Mouse (Mus musculus) forebrain, embryonic 13.5 days (tissue): Measurements from ENCODE around the gene Cry2. TPM values are rescaled to one million over a fixed set of nuclear protein-coding genes. Genes with fewer than 3 reads are reported as not detected.
A peak's percentile ranks its signal among the peaks of the same experiment; 100 is the strongest.

ENCODE experiments used
- ATAC-seq: fragments of 200-750 bp; cut with Nextera tagmentation; 2 replicates; pipeline ENCODE4 v1.8.0; 2017
- H3K27ac ChIP-seq: fragments of 300-500 bp; sonication (generic); 2 replicates; pipeline ENCODE4 v1.5.1; 2015; ENCODE audit warnings: inconsistent platforms, mild to moderate bottlenecking, moderate library complexity
- H3K27me3 ChIP-seq: fragments of 300-500 bp; sonication (generic); 2 replicates; pipeline ENCODE4 v1.6.1; 2015; ENCODE audit warnings: mild to moderate bottlenecking, inconsistent platforms
- H3K36me3 ChIP-seq: fragments of 300-500 bp; sonication (generic); 2 replicates; pipeline ENCODE4 v1.6.1; 2015; ENCODE audit warnings: mild to moderate bottlenecking, inconsistent platforms; ENCODE audit not compliant: poor library complexity, severe bottlenecking
- H3K4me1 ChIP-seq: fragments of 300-500 bp; sonication (generic); 2 replicates; pipeline ENCODE4 v1.6.1; 2015; ENCODE audit warnings: inconsistent platforms
- H3K4me2 ChIP-seq: fragments of 300-500 bp; sonication (generic); 2 replicates; pipeline ENCODE4 v1.6.1; 2015; ENCODE audit warnings: inconsistent platforms, mild to moderate bottlenecking, moderate library complexity
- H3K4me3 ChIP-seq: fragments of 300-500 bp; sonication (generic); 2 replicates; pipeline ENCODE4 v1.5.1; 2015; ENCODE audit warnings: mild to moderate bottlenecking, inconsistent platforms
- H3K9ac ChIP-seq: fragments of 300-500 bp; sonication (generic); 2 replicates; pipeline ENCODE4 v1.6.1; 2015; ENCODE audit warnings: mild to moderate bottlenecking, inconsistent platforms
- H3K9me3 ChIP-seq: fragments of 300-500 bp; sonication (generic); replicated peaks from 2 replicates; pipeline ENCODE4 v1.6.1; 2016; ENCODE audit warnings: inconsistent platforms
- WGBS: fragments of 180-500 bp; shearing (Covaris S2); methylation state at CpG from one replicate; pipeline ENCODE4 v1.1.7; 2015; 5-methylcytosine and 5-hydroxymethylcytosine counted together
- polyA plus RNA-seq: library from polyadenylated mRNA; unstranded; fragments of >200 nt; fragmentation: Nextera tagmentation; extraction: Ambion mirVana; gene quantifications from 2 replicates; pipeline ENCODE4 v1.2.1, GENCODE M21; 2015

Gene Cry2
- polyA plus RNA-seq, 1 experiment from 2014 or later, result 28.2 TPM

DNA sequence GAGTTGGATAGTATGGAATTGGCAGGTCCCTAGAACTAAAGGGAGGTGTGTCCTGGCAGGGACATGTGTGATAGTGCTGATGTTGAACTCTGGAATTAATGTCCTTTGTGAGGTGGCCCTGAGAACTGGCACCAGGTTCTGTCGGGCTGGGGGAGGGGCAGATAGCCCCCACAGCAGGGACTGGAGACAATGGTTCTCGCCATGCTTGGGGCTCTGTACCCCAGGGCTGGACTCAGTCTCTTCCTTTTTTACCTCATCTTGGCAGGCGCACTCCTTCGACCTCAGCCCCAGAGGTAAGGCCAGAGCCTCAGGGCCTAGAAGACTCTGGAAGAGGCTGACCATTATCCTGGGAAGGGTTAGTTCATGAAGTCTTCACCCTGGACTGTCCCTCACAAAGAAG lies 51.1 kb downstream of the Cry2 start:
- H3K4me1 ChIP-seq, result peaks cover 8% of the 10 kb centered on the region
- no peaks in the 10 kb centered on the region for H3K27me3 ChIP-seq
- H3K9ac ChIP-seq, result no peak overlapping the region
- no peak overlapping the region for H3K4me3 ChIP-seq
- H3K27ac ChIP-seq, result no peak overlapping the region
- H3K36me3 ChIP-seq, result peaks cover 100% of the 10 kb centered on the region
- H3K4me2 ChIP-seq, result no peak overlapping the region
- 90% methylated on average over 4 of the region's 4 CpGs for WGBS
- H3K9me3 ChIP-seq, result no peaks in the 10 kb centered on the region
- no peak for ATAC-seq

DNA sequence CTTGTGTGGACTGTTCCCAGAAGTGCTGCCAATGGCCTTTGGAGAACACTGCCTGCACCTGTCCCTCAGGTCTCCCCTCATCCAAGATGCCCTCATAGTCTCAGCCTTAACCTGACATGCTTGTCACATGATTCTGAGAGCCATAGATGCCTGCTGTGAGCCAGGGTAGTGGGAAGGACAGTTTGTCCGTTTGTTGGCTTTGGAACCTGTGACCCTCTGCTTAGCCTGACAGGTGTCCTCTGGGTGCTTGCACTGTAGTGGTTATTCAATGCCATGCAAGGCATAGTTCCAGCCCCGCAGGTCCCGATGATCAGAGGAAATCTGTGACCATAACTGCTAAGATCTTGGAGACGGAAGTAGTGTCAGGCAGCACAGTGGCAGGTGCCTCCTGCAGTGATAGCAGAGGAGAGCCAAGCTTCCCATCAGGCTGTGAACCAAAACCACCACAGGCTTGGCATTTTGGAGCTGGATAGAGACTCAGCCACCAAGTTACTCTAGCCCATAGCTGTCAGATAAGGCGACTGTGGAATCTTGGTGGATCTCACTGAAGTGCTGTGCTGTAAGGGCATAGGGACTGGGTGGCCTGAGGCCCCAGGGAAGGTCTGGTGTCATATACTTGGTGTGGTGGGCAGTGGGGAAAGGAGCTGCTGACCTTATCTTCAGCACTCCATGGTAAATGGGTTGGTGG lies 51.8 kb downstream of the Cry2 start, which contains the start of gene 1700029I15Rik:
TSS of gene 1700029I15Rik (plus strand) at position 638 of the 688 bp plus-strand sequence.
- Histone ChIP-seq H3K4me2 (no peak within 1 kb of the TSS), H3K9ac (no peak within 1 kb of the TSS), H3K27me3 (no peaks in the 10 kb centered on the region), H3K36me3 (peaks cover 100% of the 10 kb centered on the region), H3K9me3 (no peaks in the 10 kb centered on the region), H3K4me3 (no peak within 1 kb of the TSS), H3K27ac (no peak within 1 kb of the TSS), H3K4me1 (0 out of 2 replicates have a peak, but pooled peaks cover under 1% of the 10 kb centered on the region)
- ATAC-seq, result no peak
- 88% methylated on average over 5 of the region's 5 CpGs for WGBS

DNA sequence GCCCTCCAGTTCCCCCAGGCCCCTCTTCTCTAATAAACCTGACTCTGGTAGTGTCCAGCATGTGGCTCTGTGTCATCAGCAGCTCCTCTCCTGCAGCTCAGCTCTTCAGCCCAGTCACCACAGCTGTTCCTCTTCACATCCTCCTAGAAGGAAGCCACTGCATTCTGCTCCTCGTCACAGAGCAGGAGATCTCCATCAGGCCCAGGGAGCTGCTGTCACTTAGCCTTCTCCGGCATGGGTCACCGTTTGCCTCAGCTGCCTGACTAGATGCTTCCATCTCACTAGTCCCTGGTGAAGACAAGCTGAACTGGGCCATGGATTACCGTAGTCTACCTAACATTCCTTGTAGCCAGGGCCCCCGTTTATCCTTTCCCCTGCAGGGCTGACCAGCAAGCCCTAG lies 52.7 kb downstream of the Cry2 start:
- no peak for ATAC-seq
- 92% methylated on average over 5 of the region's 5 CpGs for WGBS
- H3K27ac ChIP-seq, result no peak overlapping the region
- no peak overlapping the region for H3K9ac ChIP-seq
- no peaks in the 10 kb centered on the region for H3K9me3 ChIP-seq
- H3K4me3 ChIP-seq, result no peak overlapping the region
- H3K36me3 ChIP-seq, result peaks cover 92% of the 10 kb centered on the region
- H3K4me1 ChIP-seq, result peaks cover 4% of the 10 kb centered on the region
- H3K4me2 ChIP-seq, result no peak overlapping the region
- H3K27me3 ChIP-seq, result no peaks in the 10 kb centered on the region

DNA sequence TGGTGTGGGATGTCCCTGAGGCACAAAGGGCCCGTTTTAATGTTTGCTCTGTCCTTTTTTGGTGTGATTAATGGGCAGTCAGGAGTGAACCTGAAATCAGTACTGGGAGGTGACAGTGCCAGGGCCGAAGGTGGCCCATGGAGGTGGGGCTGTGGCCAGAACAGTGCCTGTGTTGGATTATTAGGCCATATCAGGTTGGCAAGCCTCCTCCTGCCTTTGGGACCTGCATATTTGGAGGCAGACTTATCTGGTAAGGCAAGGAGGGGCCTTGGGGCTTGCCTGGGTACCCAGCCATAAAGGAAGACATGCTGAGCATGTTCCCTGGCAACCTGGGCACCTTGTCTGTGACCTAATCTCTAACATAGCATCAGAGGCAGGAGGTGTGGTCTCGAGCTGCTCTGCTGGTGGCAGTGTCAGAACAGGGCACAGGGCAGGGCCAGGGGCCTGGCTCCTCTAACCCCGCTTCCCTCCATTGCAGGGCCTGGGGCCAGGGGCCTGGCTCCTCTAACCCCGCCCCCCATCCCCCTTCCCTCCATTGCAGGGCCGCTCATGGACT lies 53.3 kb downstream of the Cry2 start:
- H3K4me3 ChIP-seq, result no peak overlapping the region
- ATAC-seq, result no peak
- H3K36me3 ChIP-seq, result peaks cover 86% of the 10 kb centered on the region
- WGBS, result 79% methylated on average over 6 of the region's 6 CpGs
- H3K9ac ChIP-seq, result no peak overlapping the region
- no peaks in the 10 kb centered on the region for H3K27me3 ChIP-seq
- H3K4me1 ChIP-seq, result peaks cover 10% of the 10 kb centered on the region
- no peak overlapping the region for H3K27ac ChIP-seq
- H3K9me3 ChIP-seq, result no peaks in the 10 kb centered on the region
- H3K4me2 ChIP-seq, result no peak overlapping the region

DNA sequence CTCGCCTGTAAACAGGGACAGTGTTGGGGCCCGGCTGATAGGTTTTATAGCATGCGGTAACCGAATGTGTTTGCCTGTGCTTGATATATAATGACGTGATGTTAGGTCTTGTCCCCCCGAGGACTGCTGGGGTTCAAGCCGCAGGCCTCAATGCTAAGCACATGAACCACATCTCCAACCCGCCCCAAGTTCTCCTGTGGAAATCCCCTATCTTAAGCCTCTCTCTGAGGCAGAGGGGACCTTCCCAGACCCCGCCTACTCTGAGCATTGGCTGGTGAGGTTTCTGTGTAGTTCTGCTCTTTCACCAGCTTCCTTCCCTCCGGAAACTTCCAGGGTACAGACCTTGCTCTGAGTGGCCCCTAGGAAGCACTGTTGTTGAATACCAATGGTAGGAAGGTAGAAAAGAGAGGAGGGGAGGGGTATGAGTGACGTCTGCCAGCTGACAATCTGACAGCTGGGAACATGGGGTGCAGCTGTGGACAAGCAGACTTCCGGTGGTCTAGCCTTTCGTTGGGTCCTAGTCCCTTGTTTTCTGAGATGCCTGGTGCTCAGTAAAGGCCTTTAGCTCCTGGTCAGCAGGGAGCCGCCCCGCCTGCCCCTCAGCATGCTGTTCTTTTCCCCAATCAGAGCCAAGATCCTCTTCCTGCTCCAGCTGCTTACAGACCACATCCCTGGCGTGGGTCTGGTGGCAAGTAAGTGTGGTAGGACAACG lies 53.9 kb downstream of the Cry2 start:
- no peak for ATAC-seq
- Histone ChIP-seq H3K27me3 (no peaks in the 10 kb centered on the region), H3K4me2 (no peak overlapping the region), H3K9ac (no peak overlapping the region), H3K27ac (no peak overlapping the region), H3K4me3 (no peak overlapping the region), H3K4me1 (peaks cover 11% of the 10 kb centered on the region), H3K36me3 (peaks cover 80% of the 10 kb centered on the region), H3K9me3 (no peaks in the 10 kb centered on the region)
- WGBS, result 79% methylated on average over 17 of the region's 17 CpGs

DNA sequence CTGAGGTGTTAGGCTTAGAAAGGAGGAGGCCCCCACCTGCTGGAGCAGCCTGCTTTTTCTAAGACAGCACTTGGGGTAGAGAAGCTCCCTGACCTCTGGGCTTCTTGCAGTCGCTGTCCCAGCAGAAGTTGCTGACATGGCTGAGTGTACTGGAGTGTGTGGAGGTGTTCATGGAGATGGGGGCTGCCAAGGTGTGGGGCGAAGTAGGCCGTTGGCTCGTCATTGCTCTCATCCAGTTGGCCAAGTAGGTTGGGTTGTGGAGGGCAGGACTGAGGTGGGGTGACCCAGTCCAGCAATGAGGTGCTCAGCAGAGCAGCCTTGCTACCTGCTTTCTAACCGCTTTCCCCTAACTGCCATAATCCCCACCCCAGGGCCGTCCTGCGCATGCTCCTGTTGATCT lies 56.5 kb downstream of the Cry2 start:
- peaks cover 53% of the 10 kb centered on the region for H3K36me3 ChIP-seq

DNA sequence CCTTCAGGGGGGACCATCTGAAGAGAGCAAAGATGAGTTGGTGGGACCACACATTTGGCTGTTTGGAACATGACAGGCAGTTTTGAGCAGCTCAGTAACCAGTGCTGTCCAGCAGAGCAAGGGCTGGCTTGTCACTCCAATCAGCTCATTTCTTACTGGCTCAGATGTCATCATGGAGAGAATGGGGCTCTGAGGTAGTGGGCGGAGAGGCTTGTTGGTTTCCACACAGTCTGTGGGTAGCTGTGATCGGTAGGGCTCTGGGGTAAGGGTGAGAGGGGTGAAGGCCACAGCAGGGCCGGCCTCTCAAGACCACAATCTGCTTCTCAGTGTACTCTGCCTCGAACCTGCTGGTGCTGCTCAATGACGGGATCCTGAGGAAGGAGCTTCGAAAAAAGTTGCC lies 57.5 kb downstream of the Cry2 start:
- Histone ChIP-seq H3K27me3 (peaks cover 7% of the 10 kb centered on the region), H3K4me2 (peak overlapping the region; percentile 82), H3K27ac (no peak overlapping the region), H3K9ac (peak overlapping the region; percentile 80), H3K9me3 (no peaks in the 10 kb centered on the region), H3K36me3 (peaks cover 43% of the 10 kb centered on the region), H3K4me1 (peaks cover 41% of the 10 kb centered on the region), H3K4me3 (peak overlapping the region; percentile 80)
- no peak for ATAC-seq
- 88% methylated on average over 6 of the region's 6 CpGs for WGBS

More for the DNA sequence above, 56.5 kb downstream of the Cry2 start:
- Histone ChIP-seq H3K4me2 (no peak overlapping the region), H3K9ac (no peak overlapping the region), H3K4me1 (peaks cover 31% of the 10 kb centered on the region), H3K27me3 (no peaks in the 10 kb centered on the region), H3K4me3 (no peak overlapping the region), H3K9me3 (no peaks in the 10 kb centered on the region), H3K27ac (no peak overlapping the region)
- ATAC-seq, result no peak
- 92% methylated on average over 7 of the region's 7 CpGs for WGBS

DNA sequence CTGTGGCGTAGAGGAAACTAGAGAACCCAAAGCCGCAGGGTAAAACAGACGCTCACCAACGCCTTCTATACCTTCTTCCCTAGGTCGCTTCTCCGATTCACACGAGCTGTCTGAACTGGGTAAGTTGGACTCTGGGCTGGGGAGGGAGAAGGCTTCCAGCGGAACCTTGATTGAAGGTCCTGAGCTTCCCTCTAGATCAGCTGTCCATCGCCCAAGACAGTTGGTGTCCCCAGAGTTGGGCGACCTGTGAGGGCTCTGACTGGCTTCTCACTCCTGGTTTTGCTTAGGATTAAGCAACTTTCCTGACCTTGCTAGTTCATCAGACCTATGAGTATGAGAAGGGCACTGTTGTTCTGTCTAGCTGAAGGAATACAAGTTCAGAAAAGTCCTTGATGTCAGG lies 58.1 kb downstream of the Cry2 start:
- 13% methylated on average over 10 of the region's 10 CpGs for WGBS
- peaks cover 12% of the 10 kb centered on the region for H3K27me3 ChIP-seq
- no peaks in the 10 kb centered on the region for H3K9me3 ChIP-seq
- peak overlapping the region; percentile 80 for H3K9ac ChIP-seq
- H3K4me2 ChIP-seq, result peak overlapping the region; percentile 82
- peaks cover 38% of the 10 kb centered on the region for H3K36me3 ChIP-seq
- H3K27ac ChIP-seq, result peak overlapping the region; percentile 85; the same call in 1 of the 2 replicates
- no peak for ATAC-seq
- H3K4me1 ChIP-seq, result peaks cover 46% of the 10 kb centered on the region
- H3K4me3 ChIP-seq, result peak overlapping the region; percentile 80

DNA sequence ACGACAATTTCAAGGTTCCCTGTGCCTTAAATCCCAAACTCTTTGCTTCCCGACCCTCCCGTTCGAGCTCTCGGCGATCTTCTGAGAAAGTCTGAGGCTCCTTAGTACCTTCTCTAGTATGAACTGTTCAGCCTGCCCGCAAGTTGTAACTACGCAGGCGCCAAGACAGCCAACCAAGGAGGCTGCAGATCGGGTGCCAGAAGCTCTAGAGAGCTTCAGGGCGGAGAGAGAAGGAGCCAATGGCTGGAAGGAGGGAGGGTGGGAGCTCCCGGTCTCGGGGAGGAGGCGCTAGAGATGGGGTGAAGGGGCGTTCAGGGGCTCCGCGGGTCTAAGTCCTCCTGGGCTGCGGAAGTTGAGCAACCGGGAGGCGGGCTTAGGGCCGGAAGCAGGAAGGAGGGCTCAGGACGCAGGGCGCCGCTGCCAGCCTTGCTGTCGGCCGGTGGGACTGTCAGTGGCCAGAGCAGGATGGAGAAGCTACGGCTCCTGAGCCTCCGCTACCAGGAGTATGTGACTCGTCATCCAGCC lies 58.7 kb downstream of the Cry2 start:
- peak overlapping the region; percentile 80 for H3K4me3 ChIP-seq
- H3K27ac ChIP-seq, result peak overlapping the region; percentile 85
- H3K4me2 ChIP-seq, result peak overlapping the region; percentile 82
- ATAC-seq, result peak; percentile 94
- H3K9me3 ChIP-seq, result no peaks in the 10 kb centered on the region
- H3K36me3 ChIP-seq, result peaks cover 32% of the 10 kb centered on the region
- WGBS, result 1% methylated on average over 29 of the region's 29 CpGs
- peak overlapping the region; percentile 80 for H3K9ac ChIP-seq
- peaks cover 18% of the 10 kb centered on the region for H3K27me3 ChIP-seq
- peaks cover 53% of the 10 kb centered on the region for H3K4me1 ChIP-seq

DNA sequence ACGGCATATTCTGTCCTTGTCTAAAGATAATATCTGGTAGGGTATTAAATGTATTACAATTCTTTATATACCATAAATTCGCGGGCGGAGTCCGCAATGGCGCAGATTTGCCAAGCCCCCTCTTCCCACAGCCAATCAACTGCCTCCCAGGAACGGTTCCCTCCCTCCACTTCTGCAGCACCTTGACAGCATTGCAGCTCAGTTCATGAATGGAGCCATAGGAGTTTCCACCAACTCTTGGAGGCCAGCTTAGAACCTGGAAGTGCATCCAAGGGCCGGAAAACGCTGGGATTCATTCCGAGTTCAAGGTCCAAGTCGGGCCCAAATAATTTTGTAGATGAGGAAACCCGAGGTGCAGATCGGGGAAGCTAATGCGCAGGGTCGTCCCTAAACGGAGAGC lies 59.3 kb downstream of the Cry2 start, which contains the start of the genes Pex16 and Large2:
TSS of gene Pex16 (plus strand) at position 163 of the 400 bp plus-strand sequence.
TSS of gene Large2 (minus strand) at position 356 of the 400 bp plus-strand sequence.
- peak within 1 kb of the TSS; percentile 80 for H3K4me3 ChIP-seq
- peak within 1 kb of the TSS; percentile 82 for H3K4me2 ChIP-seq
- peak; percentile 41 for ATAC-seq
- H3K27me3 ChIP-seq, result peaks cover 25% of the 10 kb centered on the region
- WGBS, result 2% methylated on average over 16 of the region's 16 CpGs
- peaks cover 25% of the 10 kb centered on the region for H3K36me3 ChIP-seq
- peak within 1 kb of the TSS; percentile 85 for H3K27ac ChIP-seq
- H3K4me1 ChIP-seq, result peaks cover 58% of the 10 kb centered on the region
- H3K9me3 ChIP-seq, result no peaks in the 10 kb centered on the region
- peak within 1 kb of the TSS; percentile 80 for H3K9ac ChIP-seq

DNA sequence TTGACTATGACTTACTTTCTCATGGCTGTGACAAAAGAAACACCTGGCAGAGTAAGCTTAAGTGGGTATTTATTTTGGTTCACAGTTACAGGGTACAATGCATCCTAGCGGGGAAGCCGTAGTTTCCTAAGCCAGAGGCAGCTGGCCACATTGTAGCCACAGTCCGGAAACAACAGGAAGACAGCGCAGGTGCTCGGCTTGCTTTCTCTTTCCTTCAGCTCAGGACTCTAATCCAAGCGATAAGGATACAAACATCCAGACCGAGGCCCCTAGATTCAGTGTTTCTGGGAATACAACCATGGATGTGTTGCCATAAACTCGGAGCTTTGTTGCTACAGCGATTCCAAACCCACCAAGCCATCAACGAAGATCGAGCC lies 60.4 kb downstream of the Cry2 start:
- WGBS, result 60% methylated on average over 11 of the region's 11 CpGs
- H3K36me3 ChIP-seq, result peaks cover 14% of the 10 kb centered on the region
- H3K27me3 ChIP-seq, result peaks cover 28% of the 10 kb centered on the region
- ATAC-seq, result no peak
- no peaks in the 10 kb centered on the region for H3K9me3 ChIP-seq
- H3K4me2 ChIP-seq, result peak overlapping the region; percentile 82
- H3K4me1 ChIP-seq, result peaks cover 58% of the 10 kb centered on the region
- no peak overlapping the region for H3K4me3 ChIP-seq
- no peak overlapping the region for H3K9ac ChIP-seq
- H3K27ac ChIP-seq, result peak overlapping the region; percentile 63; the same call in 1 of the 2 replicates
